Mouse (Mus musculus) intestine, embryonic 15.5 days (tissue): Measurements from ENCODE around the gene 1600002K03Rik. TPM values are rescaled to one million over a fixed set of nuclear protein-coding genes. Genes with fewer than 3 reads are reported as not detected.

Experiments
- ATAC-seq: fragments of 200-750 bp; cut with Nextera tagmentation; 2 replicates; pipeline ENCODE4 v1.8.0; 2017; ENCODE audit warnings: moderate TSS enrichment, moderate library complexity
- H3K27ac ChIP-seq: fragments of 300-500 bp; sonication (generic); 2 replicates; pipeline ENCODE4 v1.5.1; 2015; ENCODE audit warnings: mild to moderate bottlenecking, inconsistent platforms
- H3K27me3 ChIP-seq: fragments of 300-500 bp; sonication (generic); replicated peaks from 2 replicates; pipeline ENCODE4 v1.6.1; 2015; ENCODE audit warnings: inconsistent platforms
- H3K36me3 ChIP-seq: fragments of 300-500 bp; sonication (generic); 2 replicates; pipeline ENCODE4 v1.6.1; 2015; ENCODE audit warnings: inconsistent platforms
- H3K4me1 ChIP-seq: fragments of 300-500 bp; sonication (generic); replicated peaks from 2 replicates; pipeline ENCODE4 v1.6.1; 2015; ENCODE audit warnings: inconsistent platforms
- H3K4me2 ChIP-seq: fragments of 300-500 bp; sonication (generic); replicated peaks from 2 replicates; pipeline ENCODE4 v1.6.1; 2015; ENCODE audit warnings: mild to moderate bottlenecking, inconsistent platforms
- H3K4me3 ChIP-seq: fragments of 300-500 bp; sonication (generic); replicated peaks from 2 replicates; pipeline ENCODE4 v1.5.1; 2015; ENCODE audit warnings: inconsistent platforms
- H3K9ac ChIP-seq: fragments of 300-500 bp; sonication (generic); 2 replicates; pipeline ENCODE4 v1.6.1; 2015; ENCODE audit warnings: inconsistent platforms
- H3K9me3 ChIP-seq: fragments of 300-500 bp; sonication (generic); 2 replicates; pipeline ENCODE4 v1.6.1; 2016; ENCODE audit warnings: inconsistent platforms
- WGBS: fragments of 180-500 bp; shearing (Covaris S2); methylation state at CpG from one replicate; pipeline ENCODE4 v1.1.7; 2015; 5-methylcytosine and 5-hydroxymethylcytosine counted together
- polyA plus RNA-seq: library from polyadenylated mRNA; unstranded; fragments of >200 nt; fragmentation: Nextera tagmentation; extraction: Ambion mirVana; gene quantifications from 2 replicates; pipeline ENCODE4 v1.2.1, GENCODE M21; 2015

The 1600002K03Rik gene
- 22.9 and 25.1 TPM in 2 replicates for polyA plus RNA-seq

DNA sequence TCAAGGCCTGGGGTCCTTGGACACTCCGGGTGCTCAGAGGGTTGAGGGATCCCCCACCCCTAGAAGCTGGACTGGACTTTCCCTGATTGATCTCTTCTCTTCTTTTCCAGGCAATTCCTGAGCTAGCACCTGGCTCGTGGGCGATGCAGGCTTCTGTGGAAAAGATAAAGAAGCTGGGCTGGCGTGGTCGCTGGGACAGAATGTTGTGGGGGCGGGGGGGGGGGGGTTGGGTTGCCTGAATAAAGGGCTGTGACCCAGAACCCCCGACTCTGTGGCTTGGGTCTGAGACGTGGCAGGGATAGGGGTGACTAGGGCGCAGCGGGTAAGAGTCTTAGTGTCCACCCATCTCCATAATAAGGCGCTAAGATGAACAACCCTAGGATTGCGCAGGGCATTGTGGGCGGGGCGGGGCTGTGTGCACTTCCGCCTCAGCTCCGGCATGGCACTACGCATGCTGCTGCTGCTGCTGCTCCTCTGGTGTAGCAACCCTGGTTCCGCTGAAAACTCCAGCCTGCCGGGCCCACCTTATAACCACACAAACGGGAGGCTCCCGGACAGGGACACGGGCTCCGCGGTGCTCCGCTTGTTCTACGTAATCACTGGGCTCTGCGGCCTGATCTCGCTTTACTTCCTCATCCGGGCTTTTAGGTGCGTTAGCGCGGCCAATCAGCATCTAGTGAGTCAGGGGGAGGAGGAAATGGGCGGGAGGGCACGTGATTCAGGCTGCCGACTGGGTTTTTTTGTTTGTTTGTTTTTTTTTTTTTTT is at the start of gene 1600002K03Rik:
TSS of gene 1600002K03Rik (plus strand) at position 418 of the 766 bp plus-strand sequence.
- Histone ChIP-seq H3K27ac (peak within 1 kb of the TSS; percentile 94), H3K9me3 (no peaks in the 10 kb centered on the region), H3K4me3 (peak within 1 kb of the TSS; percentile 59), H3K9ac (peak within 1 kb of the TSS; percentile 62), H3K4me2 (peak within 1 kb of the TSS; percentile 78), H3K4me1 (peaks cover 39% of the 10 kb centered on the region), H3K36me3 (peaks cover 22% of the 10 kb centered on the region), H3K27me3 (no peaks in the 10 kb centered on the region)
- 5% methylated on average over 35 of the region's 35 CpGs for WGBS
- ATAC-seq, result peak; percentile 83

DNA sequence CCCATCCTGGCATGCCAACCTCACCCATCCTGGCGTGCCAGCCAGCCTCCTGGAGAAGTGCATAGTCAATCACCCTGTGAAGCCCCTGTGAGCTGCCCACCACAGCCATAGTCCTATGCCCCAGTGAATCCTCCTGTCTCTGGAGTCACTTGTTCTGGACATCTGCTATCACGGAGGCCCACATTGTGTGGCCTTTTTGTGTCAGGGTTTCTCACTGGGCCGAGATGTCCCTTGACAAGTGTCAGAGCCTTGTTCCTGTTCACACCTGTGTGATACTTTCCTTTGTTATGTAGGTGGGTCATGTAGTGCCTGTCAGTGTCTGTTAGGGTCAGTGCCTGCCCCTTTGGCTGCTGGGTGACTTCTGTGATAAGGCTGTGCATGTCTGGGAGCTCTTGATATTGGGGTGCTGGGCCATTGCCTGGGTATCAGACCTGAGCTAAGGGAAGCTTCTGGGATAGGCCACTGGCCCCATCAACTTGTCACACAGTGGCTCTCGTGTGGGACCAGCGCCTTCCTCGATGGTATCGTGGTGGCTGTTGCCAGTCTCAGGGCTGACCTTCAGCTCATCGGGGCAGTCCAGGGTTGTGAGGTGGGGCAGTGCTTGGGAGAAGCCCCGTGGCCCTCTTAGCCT is 48.7 kb upstream of the 1600002K03Rik start:
- Histone ChIP-seq H3K4me3 (no peak overlapping the region), H3K27ac (no peak overlapping the region), H3K4me2 (no peak overlapping the region), H3K9ac (no peak overlapping the region), H3K36me3 (peaks cover 52% of the 10 kb centered on the region), H3K4me1 (peaks cover 6% of the 10 kb centered on the region; the same call in 1 of the 2 replicates), H3K9me3 (no peaks in the 10 kb centered on the region), H3K27me3 (no peaks in the 10 kb centered on the region)
- 83% methylated on average over 9 of the region's 9 CpGs for WGBS
- 0 out of 2 replicates have a peak, but pooled peaks have one; percentile 19 for ATAC-seq

DNA sequence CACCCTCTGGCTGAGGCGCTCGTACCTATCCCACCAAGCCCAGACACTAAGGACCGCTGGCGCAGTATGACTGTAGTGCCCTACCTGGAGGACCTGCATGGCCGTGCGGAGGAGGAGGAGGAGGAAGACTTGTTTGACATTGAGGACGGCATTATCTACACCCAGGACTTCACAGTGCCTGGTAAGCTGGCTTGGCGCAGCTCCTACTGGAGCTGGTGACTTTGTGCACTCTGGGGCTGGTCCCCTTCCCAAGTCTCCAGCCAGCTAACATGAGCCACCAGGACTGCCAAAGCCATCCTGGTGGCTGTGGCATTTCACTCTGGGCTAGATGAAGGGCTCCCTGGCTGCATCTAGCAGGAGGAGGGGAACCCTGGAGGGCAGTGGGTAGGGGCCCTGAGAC is 44.8 kb upstream of the 1600002K03Rik start:
- 97% methylated on average over 8 of the region's 8 CpGs for WGBS
- Histone ChIP-seq H3K36me3 (peaks cover 62% of the 10 kb centered on the region), H3K9me3 (no peaks in the 10 kb centered on the region), H3K27me3 (no peaks in the 10 kb centered on the region), H3K27ac (no peak overlapping the region), H3K4me2 (no peak overlapping the region), H3K9ac (no peak overlapping the region), H3K4me3 (no peak overlapping the region), H3K4me1 (peaks cover 26% of the 10 kb centered on the region)
- no peak for ATAC-seq

GRCm38 (mm10) chr10:80129846-80130245 is 42.9 kb upstream of the 1600002K03Rik start:
- Histone ChIP-seq H3K36me3 (peaks cover 61% of the 10 kb centered on the region), H3K4me1 (peaks cover 30% of the 10 kb centered on the region), H3K4me2 (no peak overlapping the region), H3K27me3 (no peaks in the 10 kb centered on the region), H3K9me3 (no peaks in the 10 kb centered on the region), H3K4me3 (no peak overlapping the region), H3K9ac (no peak overlapping the region), H3K27ac (peak overlapping the region; percentile 51)
- peak; percentile 23 for ATAC-seq
- WGBS, result 82% methylated on average over 9 of the region's 9 CpGs

DNA sequence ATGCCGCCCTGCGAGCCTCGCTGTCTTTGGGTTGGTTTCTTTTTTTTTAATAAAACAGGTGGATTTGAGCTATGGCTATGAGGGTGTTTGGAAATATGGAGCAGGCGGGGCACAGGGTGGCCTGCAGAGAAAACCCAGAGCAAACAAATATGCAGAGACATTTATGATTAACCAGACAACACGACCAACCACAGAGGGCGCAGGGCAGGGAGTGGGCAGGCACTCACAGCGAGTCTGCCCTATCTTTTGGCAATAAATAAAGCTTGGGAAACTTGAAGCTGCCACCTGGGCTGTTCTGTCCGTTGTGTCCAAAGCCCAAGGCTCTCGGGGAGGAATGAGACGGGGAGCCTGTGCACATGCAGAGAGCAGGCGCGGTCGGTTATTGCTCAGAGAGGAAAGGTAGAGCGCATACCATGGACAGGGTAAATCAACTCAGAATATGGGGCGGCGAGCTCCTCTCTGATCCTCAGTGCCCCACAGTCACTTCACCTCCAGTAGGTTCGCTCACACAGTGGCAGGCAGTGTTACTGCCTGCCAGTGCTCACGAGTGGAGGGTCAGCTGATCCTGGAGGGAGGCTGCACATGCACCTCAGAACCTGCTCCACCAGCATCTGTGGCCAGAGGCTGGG is 42.2 kb upstream of the 1600002K03Rik start:
- ATAC-seq, result peak; percentile 77
- Histone ChIP-seq H3K4me3 (no peak overlapping the region; the same call in 1 of the 2 replicates), H3K4me1 (peaks cover 30% of the 10 kb centered on the region), H3K27me3 (no peaks in the 10 kb centered on the region), H3K27ac (peak overlapping the region; percentile 51), H3K4me2 (peak overlapping the region; percentile 33), H3K9ac (peak overlapping the region; percentile 20; the same call in 1 of the 2 replicates), H3K36me3 (peaks cover 56% of the 10 kb centered on the region), H3K9me3 (no peaks in the 10 kb centered on the region)
- 59% methylated on average over 18 of the region's 18 CpGs for WGBS

GRCm38 (mm10) chr10:80131316-80131951 is 41.3 kb upstream of the 1600002K03Rik start:
- Histone ChIP-seq H3K4me2 (peak overlapping the region; percentile 33), H3K27ac (peak overlapping the region; percentile 51), H3K4me3 (peak overlapping the region; percentile 2; the same call in 1 of the 2 replicates), H3K27me3 (no peaks in the 10 kb centered on the region; the same call in 1 of the 2 replicates), H3K9ac (0 out of 2 replicates have a peak overlapping the region, but pooled peaks have one; percentile 20), H3K4me1 (peaks cover 30% of the 10 kb centered on the region), H3K36me3 (peaks cover 50% of the 10 kb centered on the region), H3K9me3 (no peaks in the 10 kb centered on the region)
- ATAC-seq, result no peak
- 23% methylated on average over 55 of the region's 55 CpGs for WGBS

DNA sequence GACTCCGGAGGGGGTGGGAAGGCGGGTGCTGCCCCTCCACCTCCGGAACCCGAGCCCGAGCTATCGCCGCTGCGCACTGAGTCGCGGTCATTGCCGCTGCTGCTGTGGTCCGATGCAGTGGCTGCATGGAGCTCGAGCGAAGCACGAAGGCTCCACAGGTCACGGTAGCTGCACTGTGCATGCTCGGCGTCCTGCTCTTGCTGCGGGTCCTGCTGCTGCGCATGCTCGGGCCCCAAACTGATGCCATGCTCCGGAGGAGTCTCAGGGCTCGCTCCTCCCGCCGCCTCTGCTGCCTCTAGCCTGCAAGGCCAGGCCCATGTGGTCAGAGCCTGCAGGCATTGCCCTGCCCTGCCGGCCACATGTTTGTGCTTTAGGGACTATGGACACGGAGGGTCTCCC is 40.8 kb upstream of the 1600002K03Rik start:
- WGBS, result 60% methylated on average over 27 of the region's 27 CpGs
- H3K4me2 ChIP-seq, result peak overlapping the region; percentile 33

DNA sequence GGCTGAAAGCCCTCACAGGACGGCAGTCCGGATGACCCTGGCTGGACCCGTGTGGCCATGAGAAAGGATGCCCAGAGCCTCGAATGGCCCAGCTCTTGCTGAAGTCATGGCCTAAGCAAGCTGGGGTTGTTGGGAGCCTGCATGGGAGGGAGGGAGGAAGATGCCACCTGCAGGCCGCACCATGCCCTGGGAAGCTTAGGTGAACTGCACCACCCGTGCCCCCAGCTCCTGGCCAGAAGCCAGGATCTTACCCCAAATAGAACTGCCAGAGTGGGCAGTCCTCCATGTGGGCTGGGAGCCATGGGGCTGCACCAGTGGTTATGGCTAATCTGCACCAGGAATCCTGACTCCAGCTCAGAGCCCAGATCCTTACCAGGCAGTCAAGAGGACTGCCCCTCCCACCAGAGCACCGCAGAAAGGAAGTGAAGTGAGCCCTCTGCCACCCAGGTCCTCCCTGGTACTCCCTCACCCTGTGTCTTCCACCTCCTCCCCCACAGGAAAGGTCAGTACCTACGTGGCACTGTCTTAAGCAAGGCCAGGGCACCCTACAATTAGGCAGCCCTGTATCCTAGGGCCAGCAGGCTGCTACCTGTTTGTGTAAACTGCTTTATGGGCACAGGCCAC is 39.4 kb upstream of the 1600002K03Rik start:
- Histone ChIP-seq H3K4me3 (no peak overlapping the region), H3K36me3 (peaks cover 35% of the 10 kb centered on the region), H3K27me3 (peaks cover 13% of the 10 kb centered on the region), H3K4me2 (no peak overlapping the region), H3K9me3 (no peaks in the 10 kb centered on the region), H3K9ac (no peak overlapping the region), H3K27ac (no peak overlapping the region), H3K4me1 (peaks cover 49% of the 10 kb centered on the region)
- 74% methylated on average over 8 of the region's 8 CpGs for WGBS
- ATAC-seq, result no peak

More for the DNA sequence above, 40.8 kb upstream of the 1600002K03Rik start:
- Histone ChIP-seq H3K4me3 (peak overlapping the region; percentile 2; the same call in 1 of the 2 replicates), H3K36me3 (peaks cover 48% of the 10 kb centered on the region), H3K9me3 (no peaks in the 10 kb centered on the region), H3K27ac (no peak overlapping the region; the same call in 1 of the 2 replicates), H3K9ac (no peak overlapping the region), H3K4me1 (peaks cover 35% of the 10 kb centered on the region), H3K27me3 (peaks cover 5% of the 10 kb centered on the region)
- ATAC-seq, result no peak

DNA sequence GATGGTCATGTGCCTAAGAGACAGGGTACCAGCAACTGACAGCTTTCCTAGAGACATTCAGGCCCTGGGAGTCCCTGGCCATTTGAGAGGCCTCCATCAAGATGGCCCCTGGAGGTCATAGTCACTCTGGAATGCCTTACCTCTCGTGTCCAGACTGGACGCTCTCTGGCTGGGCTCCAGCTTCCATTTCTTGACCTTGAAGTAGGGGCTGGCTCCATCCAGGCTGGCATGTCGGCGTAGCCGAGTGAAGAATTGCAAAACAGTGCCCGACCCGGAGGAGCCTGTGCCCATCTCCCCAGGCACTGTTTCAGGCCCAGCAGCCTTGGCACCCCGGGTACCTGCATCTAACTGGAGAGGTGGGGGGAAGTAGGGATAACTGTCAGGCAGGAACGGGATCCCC is 38.3 kb upstream of the 1600002K03Rik start:
- Histone ChIP-seq H3K9ac (no peak overlapping the region; the same call in 1 of the 2 replicates), H3K27me3 (peaks cover 16% of the 10 kb centered on the region), H3K27ac (no peak overlapping the region), H3K4me1 (peaks cover 56% of the 10 kb centered on the region), H3K9me3 (no peaks in the 10 kb centered on the region), H3K4me3 (no peak overlapping the region), H3K36me3 (peaks cover 25% of the 10 kb centered on the region), H3K4me2 (no peak overlapping the region)
- WGBS, result 89% methylated on average over 9 of the region's 9 CpGs
- ATAC-seq, result no peak

- Histone ChIP-seq H3K9me3 (no peaks in the 10 kb centered on the region), H3K4me1 (peaks cover 54% of the 10 kb centered on the region), H3K27me3 (peaks cover 16% of the 10 kb centered on the region), H3K27ac (no peak overlapping the region), H3K4me2 (no peak overlapping the region), H3K9ac (no peak overlapping the region), H3K4me3 (no peak overlapping the region), H3K36me3 (peaks cover 18% of the 10 kb centered on the region)
- ATAC-seq, result no peak
- 79% methylated on average over 10 of the region's 10 CpGs for WGBS
Measured at GRCm38 (mm10) chr10:80135161-80135560, 37.6 kb upstream of the 1600002K03Rik start.

DNA sequence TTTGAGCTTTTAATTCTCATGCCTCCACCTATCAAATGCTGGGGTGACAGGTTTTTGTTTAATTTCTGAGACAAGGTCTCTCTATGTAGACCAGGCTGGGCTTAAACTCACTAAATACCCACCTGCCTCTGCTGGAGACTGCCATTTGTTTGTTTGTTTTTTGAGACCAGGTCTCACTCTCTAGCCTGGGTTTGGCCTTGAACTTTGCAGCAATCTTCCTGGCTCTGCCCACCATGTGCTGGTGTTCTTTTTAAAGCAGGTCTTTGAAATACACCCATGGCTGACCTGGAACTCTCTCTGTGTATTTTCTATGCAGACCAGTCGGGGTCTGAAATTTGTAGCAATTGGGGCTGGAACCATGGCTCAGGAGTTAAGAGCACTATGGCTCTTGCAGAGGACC is 37.1 kb upstream of the 1600002K03Rik start:
- Histone ChIP-seq H3K9ac (no peak overlapping the region), H3K4me1 (peaks cover 51% of the 10 kb centered on the region), H3K9me3 (no peaks in the 10 kb centered on the region), H3K36me3 (peaks cover 14% of the 10 kb centered on the region), H3K27me3 (peaks cover 16% of the 10 kb centered on the region), H3K27ac (no peak overlapping the region), H3K4me2 (no peak overlapping the region), H3K4me3 (no peak overlapping the region)
- no peak for ATAC-seq
- WGBS, result 77% methylated on average over 1 of the region's 1 CpGs
